Mouse (Mus musculus): Measurements from ENCODE around the gene Reps2.
A peak's percentile ranks its signal among the peaks of the same experiment; 100 is the strongest.

Gene Reps2

DNA sequence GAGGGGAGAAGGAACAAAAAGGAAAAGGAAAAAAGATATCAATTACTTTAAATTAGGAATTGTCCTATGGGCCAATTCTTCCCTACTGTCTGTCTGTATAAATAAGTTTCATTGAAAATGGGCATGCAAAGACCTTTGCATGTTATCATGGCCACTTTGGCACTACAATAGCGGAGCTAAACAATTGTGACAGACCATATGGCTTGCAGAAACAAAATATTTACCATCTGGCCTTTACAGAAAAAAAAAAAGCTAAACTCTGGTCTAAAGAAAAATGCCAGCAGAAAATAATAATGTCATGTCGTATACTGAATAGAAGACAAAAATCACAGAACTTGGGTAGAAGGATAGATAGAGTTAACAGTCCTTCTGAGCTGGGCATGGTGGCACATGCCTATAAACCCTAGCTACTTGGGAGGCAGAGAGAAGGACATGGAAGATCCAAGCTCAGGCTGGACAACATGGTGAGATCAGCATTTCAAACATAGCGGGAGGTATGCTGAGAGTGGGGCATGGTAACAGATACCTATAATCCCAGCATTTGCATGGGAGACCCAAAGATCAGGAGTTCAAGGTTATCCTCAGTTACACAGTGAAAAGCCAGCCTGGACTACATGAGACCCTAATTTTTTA, 54.2 kb downstream of the Reps2 start:
- DNase-seq, result no peak

DNA sequence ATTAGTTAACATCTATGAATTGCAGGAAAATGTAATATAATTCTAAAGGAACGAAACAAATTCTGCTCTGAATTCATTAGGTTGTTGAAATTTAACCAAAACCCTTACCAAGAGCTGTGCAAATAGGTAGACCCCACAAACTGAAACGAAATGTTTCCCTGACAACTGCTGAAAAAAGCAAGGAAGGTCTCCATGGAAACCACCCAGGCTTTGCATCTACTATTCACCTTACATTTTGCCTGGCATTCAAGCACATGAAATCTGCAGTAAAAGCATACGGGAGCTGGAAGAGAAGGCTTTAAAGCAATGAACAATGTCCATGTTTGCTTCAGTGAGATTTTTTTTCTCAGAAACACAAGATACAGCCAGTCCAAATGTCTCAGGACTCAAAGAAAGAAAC, 59.1 kb downstream of the Reps2 start:
- DNase-seq, result no peak

DNA sequence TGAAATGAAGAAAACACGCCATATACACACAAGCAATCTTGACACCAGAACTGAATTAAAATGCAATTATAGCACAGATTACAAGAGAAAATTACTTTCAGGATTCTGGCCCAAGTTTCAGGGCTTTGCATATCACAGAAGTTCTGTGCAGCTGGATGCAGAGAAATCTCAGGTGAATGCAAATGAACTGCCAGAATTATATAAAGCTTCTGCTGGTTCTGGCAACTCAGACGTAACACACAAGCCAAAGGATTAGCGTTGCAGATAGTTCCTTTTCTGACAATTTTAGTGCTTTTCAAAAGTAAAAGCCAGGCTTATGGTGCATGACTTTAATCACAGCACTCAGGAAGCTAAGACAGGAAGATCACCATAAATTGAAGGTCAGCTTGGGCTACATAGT, 62.9 kb downstream of the Reps2 start:
- DNase-seq, result no peak

DNA sequence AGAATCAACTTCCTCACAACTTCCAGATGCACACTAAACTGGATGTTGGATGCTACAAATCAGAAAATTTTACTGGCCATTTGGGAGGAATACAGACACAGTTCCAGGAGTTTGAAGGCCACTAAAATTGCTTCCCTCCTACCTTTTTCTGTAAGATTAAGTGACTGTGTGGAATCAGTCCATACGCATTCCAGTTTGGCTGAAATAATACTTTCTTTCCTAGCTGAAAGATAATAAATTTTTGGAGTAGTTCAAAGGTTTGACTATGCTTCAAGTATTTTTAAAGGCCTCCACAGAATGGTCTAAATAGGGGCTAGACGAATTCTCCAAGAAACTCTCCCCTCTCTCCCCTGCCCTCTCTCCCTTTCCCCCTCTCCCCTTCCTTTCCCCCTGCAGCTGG, 75.0 kb downstream of the Reps2 start:
- DNase-seq, result no peak

DNA sequence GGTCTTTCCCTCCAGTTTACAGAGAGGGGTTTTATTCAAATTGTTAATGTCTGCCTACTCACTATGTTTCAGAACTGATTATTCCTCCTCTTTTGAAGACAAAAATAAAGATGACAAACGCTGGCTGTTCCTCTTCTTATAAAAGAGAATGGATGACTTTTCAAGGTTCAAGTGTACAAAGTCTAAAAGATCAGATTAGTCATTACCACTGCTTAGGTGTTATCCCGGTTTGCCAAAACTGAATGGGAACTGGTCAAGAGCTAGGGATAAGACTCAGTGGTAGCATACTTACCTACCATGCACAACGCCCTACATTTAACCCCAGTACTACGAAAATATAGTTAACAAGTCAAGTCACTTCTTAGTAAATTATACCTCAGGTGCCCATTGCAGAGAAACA, 77.9 kb downstream of the Reps2 start:
- DNase-seq, result peak in 1 of 2 experiments; percentile 50

DNA sequence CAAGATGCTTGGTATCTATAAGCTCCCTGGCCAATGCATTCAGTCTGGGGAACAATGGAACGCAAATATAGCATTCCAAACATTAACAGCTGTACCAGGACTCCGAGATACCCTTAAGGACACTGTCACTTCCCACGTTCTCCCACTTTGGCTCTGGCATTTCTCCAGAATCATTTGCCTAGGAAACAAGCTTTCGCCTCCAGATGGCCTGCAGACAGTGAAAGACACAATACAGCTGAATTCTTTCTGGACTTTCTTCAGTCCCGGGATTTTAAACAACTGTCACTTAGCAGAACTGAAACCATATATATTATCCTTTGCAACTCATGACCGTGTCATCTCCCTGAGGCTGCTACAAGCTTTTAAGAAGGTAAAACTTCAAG, 87.0 kb downstream of the Reps2 start:
- no peak for DNase-seq

DNA sequence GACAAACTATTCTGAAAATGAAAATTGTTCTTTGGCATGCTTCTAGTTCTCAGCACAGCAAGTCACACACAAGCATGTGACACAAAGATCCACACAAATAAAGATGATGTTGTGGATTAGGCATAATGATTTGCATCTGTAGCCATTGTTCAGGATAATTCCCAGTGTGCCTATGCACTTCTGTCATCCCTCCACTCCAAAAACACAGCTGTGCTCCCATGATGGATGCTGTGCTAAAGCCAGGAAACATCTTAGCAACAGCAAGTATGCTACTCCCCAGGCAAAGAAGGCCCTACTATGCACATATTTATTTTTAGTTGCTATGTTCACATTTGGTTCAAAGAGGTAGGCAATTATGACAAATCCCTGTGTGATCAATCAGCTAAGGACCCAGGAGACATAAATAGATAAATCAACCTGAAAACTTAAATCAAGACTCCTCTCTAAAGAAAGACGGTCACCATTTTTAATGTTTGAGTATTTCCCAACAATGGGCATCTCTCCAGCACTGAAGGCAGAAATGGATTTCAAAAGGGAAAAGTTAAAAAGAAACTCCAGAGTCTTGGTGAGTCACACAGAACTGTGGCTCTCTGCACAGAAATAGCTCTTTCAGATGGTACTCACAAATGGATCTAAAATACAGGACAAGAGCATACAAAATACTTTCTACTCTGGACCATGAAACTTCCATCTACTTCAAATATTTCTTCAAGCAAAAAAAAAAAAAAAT, 87.6 kb downstream of the Reps2 start:
- DNase-seq, result no peak

DNA sequence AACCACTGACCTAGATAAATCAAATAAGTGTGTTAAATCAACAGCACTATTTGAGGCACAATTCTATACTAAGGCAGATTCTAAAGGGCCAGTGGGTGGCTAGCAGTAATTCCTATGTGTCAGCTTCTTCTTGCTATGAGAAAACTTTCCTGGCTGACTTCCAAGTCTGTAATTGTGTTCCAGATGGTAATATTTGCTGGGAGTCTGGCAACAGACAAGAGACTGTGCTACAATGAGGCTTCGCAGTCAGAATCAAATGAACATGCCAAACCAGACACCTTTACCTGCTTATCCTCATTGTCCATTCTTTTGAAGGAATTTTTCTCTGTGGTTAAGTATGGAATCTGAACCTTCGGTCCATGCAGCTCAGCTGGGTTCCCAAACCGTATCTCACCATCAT, 88.9 kb downstream of the Reps2 start:
- peak in 1 of 2 experiments; percentile 14 for DNase-seq

DNA sequence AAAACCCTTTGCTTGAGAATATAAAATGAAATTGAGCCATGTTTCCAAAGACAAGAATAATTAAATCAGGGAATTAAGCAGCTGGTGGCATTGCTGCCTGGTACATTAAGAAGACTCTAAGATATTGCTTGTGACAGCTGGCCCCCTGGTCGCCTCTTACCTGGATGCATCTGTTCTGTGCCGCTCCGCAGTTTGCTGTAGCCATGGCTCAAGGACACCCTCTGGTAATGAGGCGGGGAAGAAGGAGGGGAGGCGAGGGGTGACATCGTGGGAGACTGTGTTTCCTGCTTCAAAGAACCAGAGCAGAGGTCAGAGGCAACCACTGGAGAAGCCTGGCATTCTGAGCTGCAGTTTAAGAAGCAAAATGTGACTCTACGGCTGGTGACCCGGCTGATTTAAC, 91.1 kb downstream of the Reps2 start:
- no peak for DNase-seq

DNA sequence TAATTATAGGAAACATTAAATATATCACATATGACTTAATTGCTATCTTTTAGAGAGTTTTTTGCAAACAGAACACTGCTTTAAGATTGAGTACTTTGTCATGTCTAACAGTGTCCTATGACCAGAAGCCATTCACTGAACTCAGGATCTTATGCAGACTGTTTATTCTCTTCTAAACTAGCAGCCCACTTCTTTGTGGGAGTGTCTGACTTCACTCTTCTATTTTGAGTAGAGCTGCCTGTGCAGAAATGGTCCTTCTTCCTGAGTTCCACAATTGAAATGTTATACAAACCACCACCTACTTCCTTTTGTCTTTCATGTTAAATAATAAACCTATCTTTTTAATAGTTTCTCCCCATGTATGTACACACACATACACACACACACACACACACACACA, 98.4 kb downstream of the Reps2 start:
- no peak for DNase-seq

DNA sequence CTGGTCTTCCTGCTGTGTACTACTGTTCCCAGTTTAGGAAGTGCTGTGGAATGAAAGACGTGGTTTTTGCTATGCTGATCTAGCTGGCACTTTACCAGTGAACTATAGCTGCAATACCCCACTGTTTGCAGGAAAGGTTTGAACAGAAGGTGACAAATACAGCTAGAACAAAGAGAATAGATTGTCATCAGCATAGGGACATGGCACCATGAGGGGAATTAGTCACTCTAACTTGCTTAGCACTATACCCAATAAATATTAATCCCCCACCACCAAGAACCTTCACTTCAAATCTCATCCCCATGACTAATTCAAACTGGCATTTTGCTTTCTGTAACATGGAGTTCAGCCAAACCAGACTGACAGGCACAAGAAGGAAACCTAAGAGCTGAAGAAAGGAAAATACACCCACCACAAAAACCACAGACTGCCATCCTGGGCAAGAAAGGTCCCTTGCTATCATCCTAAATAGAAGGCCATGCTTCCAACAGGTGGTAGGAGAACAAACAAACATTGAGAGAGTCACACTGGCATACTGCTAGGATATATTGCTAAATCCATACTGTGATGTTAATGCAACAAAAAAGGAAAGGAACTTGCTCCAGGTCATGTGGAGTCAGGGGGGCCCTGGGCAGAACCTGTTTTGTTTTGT, 100.7 kb downstream of the Reps2 start:
- DNase-seq, result no peak

DNA sequence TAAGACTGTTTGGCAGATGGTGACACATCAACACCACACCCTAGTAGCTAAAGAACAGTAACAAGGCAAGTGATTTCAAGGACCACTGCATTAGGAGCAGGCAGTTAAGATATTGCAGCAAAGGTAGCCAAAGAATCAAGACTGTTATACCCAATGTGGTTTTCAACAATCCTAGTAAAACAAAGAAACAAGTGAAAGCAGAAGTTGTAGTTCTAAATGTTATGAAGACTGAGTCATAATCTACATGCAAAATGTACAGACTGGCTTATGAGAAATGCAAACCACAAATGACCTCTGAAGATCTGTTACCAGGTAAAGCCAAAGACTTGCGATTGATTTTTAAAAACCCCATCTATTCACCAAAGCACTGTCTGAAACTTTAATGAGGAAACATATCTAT, 101.5 kb downstream of the Reps2 start:
- no peak for DNase-seq

DNA sequence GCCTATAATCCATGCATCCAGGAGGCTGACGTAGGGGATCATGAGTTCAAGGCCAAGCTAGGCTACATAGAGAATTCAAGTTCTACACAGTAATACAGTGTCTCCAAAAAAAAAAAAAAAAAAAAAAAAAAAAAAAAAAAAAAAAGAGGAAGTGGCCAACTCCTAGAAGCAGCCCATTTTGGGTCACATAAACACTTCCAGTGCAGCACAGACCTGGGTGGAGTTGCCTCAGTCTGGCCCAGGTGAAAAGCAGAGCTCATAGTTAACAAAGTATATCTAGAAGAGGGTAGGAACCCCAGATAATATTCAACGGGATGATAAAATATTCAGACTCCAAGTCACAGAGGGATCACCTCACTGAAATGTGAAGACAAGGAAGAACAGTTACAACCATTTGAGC, 112.4 kb downstream of the Reps2 start:
- no peak for DNase-seq

DNA sequence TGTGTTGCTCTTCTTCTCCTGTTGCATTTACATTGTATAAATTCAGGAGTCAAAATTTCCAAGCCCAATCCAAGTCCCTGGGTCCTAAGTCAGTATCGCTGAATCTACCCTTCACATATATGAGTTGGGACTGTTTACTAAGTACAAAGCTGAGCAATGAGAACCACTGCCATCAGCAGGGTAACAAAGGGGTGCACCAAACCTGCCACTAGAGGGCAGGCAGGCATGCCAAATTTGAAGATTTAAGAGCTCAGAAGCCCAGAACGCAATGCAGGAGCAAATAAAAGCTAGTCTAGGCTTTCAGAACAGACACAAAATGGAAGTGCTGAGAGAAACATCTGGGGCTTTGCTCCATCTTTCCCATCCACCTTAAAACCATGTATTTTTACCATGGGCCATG, 116.2 kb downstream of the Reps2 start:
- DNase-seq, result peak; percentile 6 to 33

DNA sequence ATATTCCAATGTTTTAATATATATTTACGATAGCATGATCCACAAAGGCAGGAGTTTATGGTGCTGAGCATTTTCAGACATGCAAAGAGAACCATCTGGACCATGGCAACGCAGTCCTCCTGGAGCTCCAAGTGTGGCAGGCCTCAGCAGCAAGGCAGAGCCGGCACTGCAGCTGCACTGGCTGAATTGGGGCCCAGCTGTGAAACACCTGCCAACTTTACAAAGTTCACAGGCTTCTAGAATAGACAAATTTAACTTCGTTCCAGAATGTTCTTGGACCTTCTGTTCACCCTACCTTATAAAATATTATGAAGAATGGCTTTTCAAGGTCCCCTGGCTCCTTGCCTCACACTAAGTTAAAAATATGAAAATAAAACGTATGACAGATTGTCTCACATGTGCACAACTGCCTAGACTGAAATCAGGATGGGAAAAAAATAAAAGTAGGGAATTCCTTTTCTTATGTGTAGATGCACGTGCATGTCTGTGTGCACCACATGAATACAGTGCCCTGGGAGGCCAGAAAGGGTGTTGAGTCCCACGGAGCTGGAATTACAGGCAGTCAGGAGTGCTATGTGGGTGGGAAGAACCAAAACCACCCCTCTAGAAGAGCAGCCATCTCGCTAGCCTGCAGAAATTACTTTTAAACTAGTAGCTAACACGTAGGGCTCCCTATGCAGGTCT, 121.5 kb downstream of the Reps2 start:
- no peak for DNase-seq

DNA sequence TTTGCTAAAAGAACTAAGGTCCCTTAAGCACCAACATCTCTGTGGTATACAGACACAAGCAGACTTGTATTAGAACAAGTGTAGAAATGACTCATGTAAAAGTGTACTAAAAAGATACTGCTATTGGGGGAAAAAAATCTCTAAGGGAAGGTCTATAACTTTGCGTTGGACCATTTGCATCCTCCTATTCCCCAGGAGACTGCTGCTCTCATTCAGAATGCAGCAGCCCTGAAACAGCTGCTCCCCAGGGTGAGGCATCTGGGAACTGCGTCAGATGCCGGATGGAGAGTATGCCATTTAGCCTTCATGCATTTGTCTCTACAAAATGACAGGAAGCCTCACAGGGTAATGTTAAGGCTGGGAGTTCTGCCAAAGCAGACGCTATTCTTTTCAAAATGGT, 122.3 kb downstream of the Reps2 start:
- DNase-seq, result no peak

DNA sequence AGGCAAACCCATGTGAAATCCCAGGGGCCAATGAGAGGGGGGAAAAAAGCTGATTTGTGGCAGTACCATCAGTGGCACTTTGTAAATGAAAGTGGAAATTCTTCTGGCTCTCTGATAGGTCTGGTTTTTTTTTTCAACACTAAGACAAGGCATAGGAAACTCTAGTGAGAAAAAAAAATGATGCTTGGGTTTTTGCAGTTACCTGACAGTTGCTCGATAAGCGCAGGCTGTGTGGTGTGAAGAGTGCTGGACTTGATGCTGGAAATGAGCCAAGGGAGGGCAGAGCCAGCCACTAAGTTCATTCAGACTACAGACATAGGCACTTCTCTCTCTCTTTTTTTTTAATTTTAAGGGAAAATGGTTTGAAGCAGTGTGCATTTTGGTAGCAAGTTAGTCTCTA, 123.1 kb downstream of the Reps2 start:
- DNase-seq, result no peak

DNA sequence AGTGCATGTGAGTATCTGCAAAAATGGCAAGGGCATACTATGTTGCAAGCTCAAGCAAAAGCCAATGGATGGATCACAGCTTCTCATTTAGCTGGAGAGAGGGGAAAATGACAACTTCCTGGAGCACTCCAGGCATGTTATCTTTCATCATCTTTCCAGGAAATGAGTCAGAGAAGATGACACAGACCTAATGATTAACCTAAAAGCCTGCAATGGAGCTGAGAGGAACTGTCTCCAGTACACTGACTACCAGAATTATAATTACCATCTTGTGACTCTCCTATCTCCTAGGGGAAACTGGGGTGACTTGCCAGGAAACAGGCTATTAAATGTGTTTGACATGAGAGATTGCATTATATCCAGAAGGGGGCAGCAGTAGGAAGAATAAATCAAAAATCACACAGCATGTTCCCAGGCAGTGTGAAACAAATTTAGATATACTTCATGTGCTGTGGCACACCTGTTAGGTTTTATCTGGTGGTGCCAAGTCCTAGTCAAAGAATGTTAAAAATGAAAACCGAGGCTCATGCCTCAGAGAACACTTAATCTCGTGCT, 132.9 kb downstream of the Reps2 start:
- DNase-seq, result peak in 1 of 2 experiments; percentile 2

DNA sequence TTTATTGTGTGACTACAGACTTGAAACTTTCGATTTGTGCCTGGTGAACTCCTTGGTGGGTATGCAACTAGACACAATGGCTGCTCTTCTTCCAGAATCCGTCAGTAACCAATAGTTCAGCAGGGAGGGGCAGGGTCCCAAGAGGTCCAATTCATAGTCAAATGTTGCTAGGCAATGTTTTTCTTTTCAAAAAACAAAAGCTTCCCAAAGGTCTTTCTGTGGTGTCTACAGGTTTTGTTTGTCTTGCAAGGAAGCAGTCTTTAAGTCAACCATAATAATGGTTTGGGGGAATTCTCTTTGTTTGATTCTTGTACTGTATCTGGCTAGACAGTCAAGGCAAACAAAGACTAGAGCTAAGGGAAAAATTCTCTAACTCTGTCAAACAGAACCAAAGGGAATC, 138.3 kb downstream of the Reps2 start:
- no peak for DNase-seq

DNA sequence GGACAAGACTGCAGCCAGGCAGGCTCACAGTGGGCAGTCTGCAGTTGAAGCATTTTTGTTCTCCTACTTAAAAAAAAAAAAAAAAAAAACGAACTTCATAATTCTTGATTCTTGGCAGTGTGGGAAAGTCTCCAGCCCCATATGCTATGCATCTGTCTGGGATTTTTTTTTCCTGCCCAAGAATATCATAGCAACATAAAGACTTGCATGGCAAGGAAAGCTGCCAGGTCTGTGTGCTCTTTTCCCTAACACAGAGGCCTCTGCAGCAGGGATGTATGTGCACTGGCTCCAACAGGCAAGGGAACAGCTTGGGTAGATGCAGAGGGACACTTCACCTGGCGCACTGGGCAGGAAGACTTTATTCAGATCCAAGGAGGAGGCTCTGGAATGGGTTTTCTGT, 140.0 kb downstream of the Reps2 start:
- no peak for DNase-seq

DNA sequence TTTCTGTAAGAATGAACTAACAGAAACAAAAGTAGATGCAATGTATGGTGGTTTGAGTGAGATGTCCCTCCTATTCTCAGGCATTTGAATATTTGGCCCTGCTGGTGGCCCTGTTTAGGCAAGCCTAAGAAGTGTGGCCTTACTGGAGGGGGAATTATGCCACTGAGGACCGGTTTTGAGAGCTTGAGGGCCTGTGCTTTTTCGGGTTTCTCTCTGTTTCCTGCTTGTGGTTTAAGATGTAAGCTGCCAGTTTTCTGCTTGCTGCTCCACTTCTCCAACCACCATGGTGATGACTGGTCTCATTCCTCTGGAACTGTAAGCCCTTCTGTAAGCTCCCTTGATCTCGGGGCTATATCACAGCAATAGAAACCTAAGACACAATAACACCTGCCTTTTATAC, 142.5 kb downstream of the Reps2 start:
- DNase-seq, result no peak

DNA sequence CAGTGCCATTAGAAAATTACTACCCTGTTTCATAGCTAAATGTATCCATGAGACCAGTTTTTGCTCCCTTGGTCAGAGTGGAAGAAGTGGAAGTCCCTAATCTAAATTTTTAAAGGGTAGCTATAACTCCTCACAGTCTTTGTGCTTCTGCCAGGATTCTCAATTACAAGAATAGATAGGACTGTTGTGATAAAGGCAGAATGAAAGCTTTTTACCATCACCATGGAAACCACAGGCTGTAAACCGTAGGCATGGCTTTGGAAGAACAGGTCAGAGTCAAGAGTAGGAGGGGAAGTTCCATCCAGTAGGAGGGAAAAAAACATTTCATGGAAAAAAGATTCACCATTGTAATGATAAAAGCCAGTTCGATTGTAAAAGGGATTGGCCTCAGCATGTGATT, 147.0 kb downstream of the Reps2 start:
- DNase-seq, result no peak

DNA sequence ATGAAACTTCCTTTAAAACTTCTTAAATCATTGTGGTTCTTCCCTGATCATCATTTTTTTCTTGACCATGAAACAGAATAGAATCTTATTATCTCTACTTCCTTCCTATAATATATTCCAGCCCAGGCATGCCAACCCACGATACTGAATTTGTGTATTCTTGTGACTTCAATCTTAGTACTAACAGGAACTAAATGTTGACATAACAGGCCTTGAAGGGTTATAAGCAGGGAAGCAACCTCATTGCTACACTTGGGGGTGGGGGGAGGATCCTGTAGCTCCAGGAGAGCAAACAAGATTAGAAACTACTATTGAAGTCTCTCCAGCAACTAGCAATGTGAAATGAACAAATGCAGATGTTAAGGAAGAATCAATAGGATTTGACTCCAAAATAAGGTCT, 154.8 kb downstream of the Reps2 start:
- no peak for DNase-seq

DNA sequence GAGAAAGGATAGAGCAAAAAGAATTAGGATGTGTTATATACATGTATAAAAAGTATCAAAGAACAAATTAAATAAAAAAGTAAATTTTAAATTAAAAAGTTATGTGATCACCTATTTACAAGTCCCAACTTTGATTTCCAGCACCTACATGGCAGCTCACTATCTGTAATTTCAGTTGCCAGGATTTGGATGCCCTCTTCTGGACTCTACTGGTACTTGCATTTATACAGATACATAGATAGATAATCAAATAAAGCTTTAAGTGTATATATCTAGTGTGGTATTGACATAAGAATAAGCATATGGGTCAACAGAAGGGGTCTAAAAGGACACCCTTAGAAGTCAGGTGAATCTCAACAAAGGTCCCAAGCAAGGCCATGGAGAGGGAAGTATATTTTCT, 155.7 kb downstream of the Reps2 start:
- DNase-seq, result no peak

All from kidney, adult 8-10 months (tissue).